Mouse (Mus musculus) hindbrain, embryonic 11.5 days (tissue): ENCODE data around the gene Med16. TPM values are rescaled to one million over a fixed set of nuclear protein-coding genes. Genes with fewer than 3 reads are reported as not detected.

Experiments used
- ATAC-seq: fragments of 200-750 bp; cut with Nextera tagmentation; 2 replicates; pipeline ENCODE4 v1.8.0; 2017; ENCODE audit warnings: mild to moderate bottlenecking, moderate TSS enrichment, moderate library complexity; ENCODE audit not compliant: low FRiP score
- DNase-seq: peaks from one replicate; pipeline ENCODE4 v3.0.0-alpha.2; 2015; ENCODE audit warnings: low spot score
- H3K27ac ChIP-seq: fragments of 300-500 bp; sonication (generic); 2 replicates; pipeline ENCODE4 v1.5.1; 2014; ENCODE audit warnings: mild to moderate bottlenecking, low read depth, low read length
- H3K27me3 ChIP-seq: fragments of 300-500 bp; sonication (generic); 2 replicates; pipeline ENCODE4 v1.6.1; 2014; ENCODE audit warnings: mild to moderate bottlenecking, low read length, moderate library complexity, mixed read lengths; ENCODE audit not compliant: control insufficient read depth, insufficient read depth
- H3K36me3 ChIP-seq: fragments of 300-500 bp; sonication (generic); 2 replicates; pipeline ENCODE4 v1.6.1; 2014; ENCODE audit warnings: mild to moderate bottlenecking, low read length, moderate library complexity, mixed read lengths; ENCODE audit not compliant: control insufficient read depth, insufficient read depth
- H3K4me1 ChIP-seq: fragments of 300-500 bp; sonication (generic); replicated peaks from 2 replicates; pipeline ENCODE4 v1.6.1; 2014; ENCODE audit warnings: low read length, mixed read lengths; ENCODE audit not compliant: control insufficient read depth, insufficient read depth
- H3K4me2 ChIP-seq: fragments of 300-500 bp; sonication (generic); replicated peaks from 2 replicates; pipeline ENCODE4 v1.6.1; 2014; ENCODE audit warnings: mild to moderate bottlenecking, low read depth, low read length
- H3K4me3 ChIP-seq: fragments of 300-500 bp; sonication (generic); 2 replicates; pipeline ENCODE4 v1.5.1; 2014; ENCODE audit warnings: low read depth, low read length
- H3K9ac ChIP-seq: fragments of 300-500 bp; sonication (generic); 2 replicates; pipeline ENCODE4 v1.6.1; 2014; ENCODE audit warnings: low read depth, low read length
- H3K9me3 ChIP-seq: fragments of 300-500 bp; sonication (generic); 2 replicates; pipeline ENCODE4 v1.6.1; 2016; ENCODE audit warnings: low read length; ENCODE audit not compliant: control insufficient read depth
- WGBS: fragments of 180-500 bp; shearing (Covaris S2); extraction: QIAGEN DNeasy Blood & Tissue Kit; methylation state at CpG from one replicate; pipeline ENCODE4 v1.1.7; 2014; 5-methylcytosine and 5-hydroxymethylcytosine counted together
- polyA plus RNA-seq: library from polyadenylated mRNA; unstranded; fragments of >200 nt; fragmentation: Nextera tagmentation; extraction: Ambion mirVana; gene quantifications from 2 replicates; pipeline ENCODE4 v1.2.1, GENCODE M21; 2014

Med16 gene
- polyA plus RNA-seq, 1 experiment from 2014 or later = 33.7 TPM

GRCm38 (mm10) chr10:79864351-79865188, 44.2 kb downstream of the Med16 start:
- Histone ChIP-seq H3K36me3 (peaks cover 30% of the 10 kb centered on the region), H3K9me3 (no peaks in the 10 kb centered on the region), H3K4me2 (no peak overlapping the region), H3K9ac (no peak overlapping the region), H3K4me3 (no peak overlapping the region), H3K4me1 (no peaks in the 10 kb centered on the region; the same call in 1 of the 2 replicates), H3K27me3 (no peaks in the 10 kb centered on the region), H3K27ac (no peak overlapping the region)
- ATAC-seq = peak; percentile 21; the same call in 1 of the 2 replicates
- no peak for DNase-seq
- 54% methylated on average over 10 of the region's 10 CpGs for WGBS

GRCm38 (mm10) chr10:79862925-79863324, 45.8 kb downstream of the Med16 start:
- H3K4me3 ChIP-seq = no peak overlapping the region
- H3K36me3 ChIP-seq = peaks cover 31% of the 10 kb centered on the region

GRCm38 (mm10) chr10:79862049-79862788, 46.5 kb downstream of the Med16 start:
- Histone ChIP-seq H3K27me3 (no peaks in the 10 kb centered on the region), H3K27ac (no peak overlapping the region), H3K36me3 (peaks cover 32% of the 10 kb centered on the region), H3K4me3 (no peak overlapping the region), H3K4me2 (no peak overlapping the region), H3K9ac (no peak overlapping the region), H3K4me1 (peaks cover 12% of the 10 kb centered on the region), H3K9me3 (no peaks in the 10 kb centered on the region)
- no peak for DNase-seq
- ATAC-seq = no peak
- 92% methylated on average over 23 of the region's 23 CpGs for WGBS

More at GRCm38 (mm10) chr10:79862925-79863324, 45.8 kb downstream of the Med16 start:
- ATAC-seq (no peak), DNase-seq (no peak)
- Histone ChIP-seq H3K4me2 (no peak overlapping the region), H3K27me3 (no peaks in the 10 kb centered on the region), H3K9ac (no peak overlapping the region), H3K4me1 (peaks cover 6% of the 10 kb centered on the region), H3K27ac (no peak overlapping the region), H3K9me3 (no peaks in the 10 kb centered on the region)
- 74% methylated on average over 10 of the region's 10 CpGs for WGBS

- 82% methylated on average over 25 of the region's 25 CpGs for WGBS
- Histone ChIP-seq H3K36me3 (peaks cover 31% of the 10 kb centered on the region), H3K4me1 (peaks cover 18% of the 10 kb centered on the region), H3K9me3 (no peaks in the 10 kb centered on the region), H3K4me2 (no peak overlapping the region), H3K27ac (peak overlapping the region; percentile 17; the same call in 1 of the 2 replicates), H3K4me3 (no peak overlapping the region), H3K9ac (no peak overlapping the region), H3K27me3 (no peaks in the 10 kb centered on the region)
- ATAC-seq (no peak), DNase-seq (no peak)
Measured at GRCm38 (mm10) chr10:79861230-79862048, 47.3 kb downstream of the Med16 start.

- Histone ChIP-seq H3K27me3 (no peaks in the 10 kb centered on the region), H3K4me2 (no peak overlapping the region), H3K27ac (no peak overlapping the region), H3K4me3 (no peak overlapping the region), H3K36me3 (peaks cover 29% of the 10 kb centered on the region), H3K9ac (no peak overlapping the region), H3K9me3 (no peaks in the 10 kb centered on the region), H3K4me1 (peaks cover 24% of the 10 kb centered on the region)
- no peak for ATAC-seq
- WGBS = 94% methylated on average over 26 of the region's 26 CpGs
- DNase-seq = no peak
Measured at GRCm38 (mm10) chr10:79860079-79860911, 48.4 kb downstream of the Med16 start.

GRCm38 (mm10) chr10:79859116-79859515, 49.6 kb downstream of the Med16 start:
- Histone ChIP-seq H3K4me2 (no peak overlapping the region), H3K9me3 (no peaks in the 10 kb centered on the region), H3K36me3 (peaks cover 29% of the 10 kb centered on the region), H3K4me1 (peaks cover 24% of the 10 kb centered on the region), H3K27me3 (no peaks in the 10 kb centered on the region), H3K27ac (no peak overlapping the region), H3K4me3 (no peak overlapping the region), H3K9ac (no peak overlapping the region)
- 95% methylated on average over 11 of the region's 11 CpGs for WGBS
- DNase-seq = no peak
- ATAC-seq = no peak

GRCm38 (mm10) chr10:79858416-79859074, 50.2 kb downstream of the Med16 start:
- Histone ChIP-seq H3K9me3 (no peaks in the 10 kb centered on the region), H3K4me3 (no peak overlapping the region), H3K4me2 (no peak overlapping the region), H3K27ac (peak overlapping the region; percentile 24; the same call in 1 of the 2 replicates), H3K9ac (no peak overlapping the region), H3K4me1 (peaks cover 24% of the 10 kb centered on the region), H3K27me3 (no peaks in the 10 kb centered on the region), H3K36me3 (peaks cover 29% of the 10 kb centered on the region)
- DNase-seq = no peak
- 71% methylated on average over 16 of the region's 17 CpGs for WGBS
- ATAC-seq = no peak
